In the genomic region with DNA sequence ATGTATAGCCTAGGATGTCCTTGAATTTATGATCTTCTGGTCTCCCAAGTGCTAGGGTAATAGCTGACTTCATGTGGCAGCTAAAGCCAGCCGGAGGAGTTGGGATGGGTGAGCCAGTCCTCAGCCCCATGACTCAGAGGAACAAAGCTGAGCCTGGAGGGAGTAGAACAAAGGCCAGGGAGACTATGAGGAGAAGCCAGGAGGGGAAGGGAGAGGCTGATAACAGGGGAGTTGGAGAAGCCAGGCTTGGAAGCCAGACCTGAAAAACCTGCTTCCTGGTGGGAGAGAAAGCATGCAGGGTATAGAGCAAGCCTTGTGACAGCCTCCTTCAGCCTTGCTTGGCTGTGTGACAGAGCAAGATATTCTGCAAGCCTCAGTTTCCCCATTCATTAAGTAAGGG, we compare ENCODE assay signal across 17 mouse cellular contexts. TPM values are rescaled to one million over a fixed set of nuclear protein-coding genes. Genes with fewer than 3 reads are reported as not detected.
DNase-seq lines count a peak whose midpoint lies in the region; ATAC-seq and TF ChIP-seq lines count a peak whose summit lies in the region.
"Had no signal": no experiment of that assay in that cellular context is flagged by ENCODE, and none has a peak within 500 bp of the region (broad histone marks: within the 10 kb centered on the region; RNA-seq: fewer than 3 reads in every experiment).

No protein-coding gene starts in this region.

- H3K27ac ChIP-seq in lung, embryonic 14.5 days (ENCODE audit: low read depth), result no peak overlapping the region
- H3K27ac ChIP-seq in intestine, embryonic 15.5 days, result peak overlapping the region; percentile 48
- no peak overlapping the region for H3K27ac ChIP-seq in kidney, embryonic 15.5 days
- H3K27ac ChIP-seq: embryonic facial prominence, embryonic 12.5 days; forebrain, embryonic 12.5 days; heart, adult 2 months; hindbrain, embryonic 14.5 days; limb, embryonic 12.5 days had no signal

- no peak overlapping the region for H3K4me3 ChIP-seq in lung, embryonic 14.5 days (ENCODE audit: low read depth, low read length)
- no peak overlapping the region for H3K4me3 ChIP-seq in intestine, embryonic 15.5 days (replicated peaks)
- no peak overlapping the region for H3K4me3 ChIP-seq in kidney, embryonic 15.5 days (replicated peaks)
- H3K4me3 ChIP-seq: embryonic facial prominence, embryonic 12.5 days; forebrain, embryonic 12.5 days; heart, adult 2 months; limb, embryonic 12.5 days had no signal

- H3K36me3 ChIP-seq in lung, embryonic 14.5 days (ENCODE audit: insufficient read depth), result no peaks in the 10 kb centered on the region
- H3K36me3 ChIP-seq in intestine, embryonic 15.5 days, result no peaks in the 10 kb centered on the region
- H3K36me3 ChIP-seq in kidney, embryonic 15.5 days, result no peaks in the 10 kb centered on the region
- H3K36me3 ChIP-seq: embryonic facial prominence, embryonic 12.5 days; forebrain, embryonic 12.5 days; limb, embryonic 12.5 days had no signal

- no peak for TF ChIP-seq CTCF in lung, embryonic 14.5 days (IDR thresholded peaks at IDR 0.05; ENCODE audit: low read depth)

- H3K4me2 ChIP-seq in lung, embryonic 14.5 days, result no peak overlapping the region
- no peak overlapping the region for H3K4me2 ChIP-seq in intestine, embryonic 15.5 days (replicated peaks)
- no peak overlapping the region for H3K4me2 ChIP-seq in kidney, embryonic 15.5 days
- H3K4me2 ChIP-seq: embryonic facial prominence, embryonic 12.5 days; forebrain, embryonic 12.5 days; hindbrain, embryonic 14.5 days; limb, embryonic 12.5 days had no signal

- peaks cover 31% of the 10 kb centered on the region for H3K27me3 ChIP-seq in lung, embryonic 14.5 days (ENCODE audit: insufficient read depth, low read length)
- peaks cover 21% of the 10 kb centered on the region for H3K27me3 ChIP-seq in intestine, embryonic 15.5 days (replicated peaks)
- H3K27me3 ChIP-seq in kidney, embryonic 15.5 days, result peaks cover 78% of the 10 kb centered on the region
- H3K27me3 ChIP-seq: megakaryocyte, embryonic 14.5 days had no signal

- H3K4me1 ChIP-seq in lung, embryonic 14.5 days (ENCODE audit: insufficient read depth), result no peaks in the 10 kb centered on the region
- H3K4me1 ChIP-seq in intestine, embryonic 15.5 days (replicated peaks), result peaks cover 43% of the 10 kb centered on the region
- peaks cover 44% of the 10 kb centered on the region for H3K4me1 ChIP-seq in kidney, embryonic 15.5 days

- H3K9me3 ChIP-seq in lung, embryonic 14.5 days (ENCODE audit: low read depth, low read length), result no peaks in the 10 kb centered on the region
- no peaks in the 10 kb centered on the region for H3K9me3 ChIP-seq in intestine, embryonic 15.5 days
- no peaks in the 10 kb centered on the region for H3K9me3 ChIP-seq in kidney, embryonic 15.5 days (replicated peaks)
- H3K9me3 ChIP-seq: embryonic facial prominence, embryonic 12.5 days; forebrain, embryonic 12.5 days; limb, embryonic 12.5 days; megakaryocyte, embryonic 14.5 days had no signal

- intact Hi-C loops in gastrocnemius, postnatal 14 days (cut with DNase I; ENCODE audit: low total_unique reads), result no loop called here

- no peak overlapping the region for H3K9ac ChIP-seq in lung, embryonic 14.5 days
- H3K9ac ChIP-seq in intestine, embryonic 15.5 days, result no peak overlapping the region
- H3K9ac ChIP-seq in kidney, embryonic 15.5 days, result no peak overlapping the region
- H3K9ac ChIP-seq: embryonic facial prominence, embryonic 12.5 days; forebrain, embryonic 12.5 days; hindbrain, embryonic 14.5 days; limb, embryonic 12.5 days had no signal

- peak; percentile 38 for DNase-seq in adrenal gland, adult 2 months
- no peak for DNase-seq in adrenal gland, postnatal 14 days
- peak; percentile 19 for DNase-seq in lung, embryonic 14.5 days
- DNase-seq in lung, postnatal 36 days, result no peak
- no peak for DNase-seq in gastrocnemius, adult 8-10 months (ENCODE audit: low spot score in 2 of 2)
- DNase-seq in gastrocnemius, postnatal 14 days, result no peak
- DNase-seq: adrenal gland, postnatal 25 days; heart, adult 2 months; kidney, adult 9 months had no signal

- WGBS in lung, embryonic 14.5 days, result 46% methylated on average over 1 of the region's 1 CpGs
- 50% methylated on average over 1 of the region's 1 CpGs for WGBS in intestine, embryonic 15.5 days
- WGBS in kidney, embryonic 15.5 days, result 43% methylated on average over 1 of the region's 1 CpGs

- no peak for ATAC-seq in lung, embryonic 14.5 days (ENCODE audit: insufficient read depth)
- peak; percentile 78 for ATAC-seq in intestine, embryonic 15.5 days
- no peak for ATAC-seq in kidney, embryonic 15.5 days (replicated peaks; ENCODE audit: low FRiP score)
- ATAC-seq: midbrain, embryonic 16.5 days had no signal

RNA-seq across cellular contexts. Expression of a gene that starts 3.9 kb away (rescaled TPM):
- total RNA-seq in adrenal gland, adult 2 months (2021), result 100 to 1,000 TPM; 376 to 618 TPM
- polyA plus RNA-seq in adrenal gland, adult 2 months (2012; rRNA removed), result 500 and 520 TPM in 2 replicates
- 594 and 691 TPM in 2 replicates for total RNA-seq in adrenal gland, postnatal 14 days (2021)
- 1,315 and 1,365 TPM in 2 replicates for polyA plus RNA-seq in lung, embryonic 14.5 days (2014; fragmentation: Nextera tagmentation; extraction: Ambion mirVana)
- 1,109 and 1,134 TPM in 2 replicates for polyA plus RNA-seq in intestine, embryonic 15.5 days (2015; fragmentation: Nextera tagmentation; extraction: Ambion mirVana)
- total RNA-seq in gastrocnemius, adult 8-10 months (2022), result 10 to 100 TPM; 23.1 to 56.7 (median 39.7) TPM
- polyA plus RNA-seq in kidney, embryonic 15.5 days (2015; fragmentation: Nextera tagmentation; extraction: Ambion mirVana), result 1,112 and 1,115 TPM in 2 replicates
- 100 to 1,000 TPM; 129 to 167 TPM for total RNA-seq in gastrocnemius, postnatal 14 days (2021)

RNA-seq across cellular contexts. Expression of a gene that starts 4.5 kb away (rescaled TPM):
- 10 to 100 TPM; 24.4 to 47.8 TPM for total RNA-seq in adrenal gland, adult 2 months (2021)
- polyA plus RNA-seq in adrenal gland, adult 2 months (2012; rRNA removed), result 86.9 and 119 TPM in 2 replicates
- 28.5 and 29.8 TPM in 2 replicates for total RNA-seq in adrenal gland, postnatal 14 days (2021)
- polyA plus RNA-seq in lung, embryonic 14.5 days (2014; fragmentation: Nextera tagmentation; extraction: Ambion mirVana), result 14.7 and 14.9 TPM in 2 replicates
- 18.2 and 18.7 TPM in 2 replicates for polyA plus RNA-seq in intestine, embryonic 15.5 days (2015; fragmentation: Nextera tagmentation; extraction: Ambion mirVana)
- total RNA-seq in gastrocnemius, adult 8-10 months (2022), result 10 to 100 TPM; 54.5 to 72.8 (median 61.1) TPM
- 10.9 and 11.2 TPM in 2 replicates for polyA plus RNA-seq in kidney, embryonic 15.5 days (2015; fragmentation: Nextera tagmentation; extraction: Ambion mirVana)
- 10 to 100 TPM; 16.6 to 20.1 TPM for total RNA-seq in gastrocnemius, postnatal 14 days (2021)

RNA-seq across cellular contexts. Expression of a gene that starts 37.3 kb away (rescaled TPM):
- 10 to 100 TPM; 11.4 to 23.2 TPM for total RNA-seq in adrenal gland, adult 2 months (2021)
- polyA plus RNA-seq in adrenal gland, adult 2 months (2012; rRNA removed), result 19.6 and 23.4 TPM in 2 replicates
- total RNA-seq in adrenal gland, postnatal 14 days (2021), result 14.6 and 23.0 TPM in 2 replicates
- polyA plus RNA-seq in lung, embryonic 14.5 days (2014; fragmentation: Nextera tagmentation; extraction: Ambion mirVana), result 32.5 and 34.2 TPM in 2 replicates
- 28.5 and 29.0 TPM in 2 replicates for polyA plus RNA-seq in intestine, embryonic 15.5 days (2015; fragmentation: Nextera tagmentation; extraction: Ambion mirVana)
- 10 to 100 TPM; 11.5 to 13.6 (median 12.8) TPM for total RNA-seq in gastrocnemius, adult 8-10 months (2022)
- 34.6 and 39.1 TPM in 2 replicates for polyA plus RNA-seq in kidney, embryonic 15.5 days (2015; fragmentation: Nextera tagmentation; extraction: Ambion mirVana)
- total RNA-seq in gastrocnemius, postnatal 14 days (2021), result 10 to 100 TPM; 13.1 to 15.1 TPM

Comparison
In these comparisons a context has a peak if more than half of its experiments do, and no peak if none do; other contexts are left out.
1. DNase-seq: peak in adrenal gland, adult 2 months (single experiment) and lung, embryonic 14.5 days (single experiment); none in adrenal gland, postnatal 14 days (single experiment), lung, postnatal 36 days (single experiment), gastrocnemius, adult 8-10 months (0 of 2) and gastrocnemius, postnatal 14 days (single experiment).